Mouse (Mus musculus) adipocyte (in vitro differentiated cells): ENCODE measurements at regions not wholly inside any gene's neighbourhood (a gene's known extent, or its start where the extent isn't known, plus 50 kb on each side); places are given as distances from the start of the nearest gene placed in this dataset.
"Not testable (repeated sequence)": the region's sequence is repeated elsewhere in the genome, so short reads cannot be mapped to it uniquely, and the experiment has no call there.

ENCODE experiments used
- DNase-seq: peaks from one replicate; pipeline ENCODE4 v3.0.0-alpha.2; 2016; ENCODE audit warnings: low spot score

GRCm38 (mm10) chr10:22556401-22556800, 88.4 kb upstream of the Slc2a12 start:
- peak; percentile 28 for DNase-seq

GRCm38 (mm10) chr10:22569250-22570010, 75.4 kb upstream of the Slc2a12 start:
- DNase-seq: not testable (repeated sequence)

- not testable (repeated sequence) for DNase-seq
Observed at GRCm38 (mm10) chr10:22574048-22574447, 70.8 kb upstream of the Slc2a12 start.

- DNase-seq: peak; percentile 29
Observed at GRCm38 (mm10) chr10:22579426-22579825, 65.4 kb upstream of the Slc2a12 start.

- not testable (repeated sequence) for DNase-seq
Observed at GRCm38 (mm10) chr10:22581300-22581699, 63.5 kb upstream of the Slc2a12 start.

- DNase-seq: not testable (repeated sequence)
Observed at GRCm38 (mm10) chr10:22583306-22583705, 61.5 kb upstream of the Slc2a12 start.

GRCm38 (mm10) chr10:22588587-22588986, 56.2 kb upstream of the Slc2a12 start:
- DNase-seq: not testable (repeated sequence)

GRCm38 (mm10) chr10:22591664-22592063, 53.1 kb upstream of the Slc2a12 start:
- not testable (repeated sequence) for DNase-seq

GRCm38 (mm10) chr10:22592189-22592603, 52.6 kb upstream of the Slc2a12 start:
- not testable (repeated sequence) for DNase-seq

- not testable (repeated sequence) for DNase-seq
Observed at GRCm38 (mm10) chr10:22592752-22593151, 52.1 kb upstream of the Slc2a12 start.
